Mouse (Mus musculus) induced T-regulatory cell, adult 2 months (primary cell): Measurements from ENCODE around the gene Spta1.

ENCODE experiments used
- DNase-seq: peaks from one replicate; pipeline ENCODE4 v3.0.0-alpha.2; 2012; ENCODE audit warnings: low read depth

Gene Spta1

DNA sequence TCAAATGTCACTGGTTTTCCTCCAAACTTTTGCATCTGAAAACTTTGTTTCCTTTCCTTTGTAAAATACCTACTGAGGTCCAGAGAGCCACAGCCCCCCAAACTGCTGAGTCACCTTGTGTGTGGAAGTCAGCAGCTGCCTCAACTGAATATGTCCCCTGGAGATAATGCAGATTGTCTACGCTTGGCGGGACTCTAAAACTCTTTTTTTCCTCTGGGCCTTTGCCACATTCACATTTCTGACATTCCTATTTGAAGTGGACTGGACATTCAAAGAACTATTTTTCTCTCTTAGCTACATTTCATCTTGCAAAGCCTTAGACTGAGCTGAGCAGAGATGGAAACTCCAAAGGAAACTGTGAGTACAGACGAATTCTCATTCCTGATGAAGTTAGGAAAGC, at the start of gene Spta1:
Spta1 (plus strand) TSS at position 172 of the 400 bp plus-strand sequence.
- no peak for DNase-seq

DNA sequence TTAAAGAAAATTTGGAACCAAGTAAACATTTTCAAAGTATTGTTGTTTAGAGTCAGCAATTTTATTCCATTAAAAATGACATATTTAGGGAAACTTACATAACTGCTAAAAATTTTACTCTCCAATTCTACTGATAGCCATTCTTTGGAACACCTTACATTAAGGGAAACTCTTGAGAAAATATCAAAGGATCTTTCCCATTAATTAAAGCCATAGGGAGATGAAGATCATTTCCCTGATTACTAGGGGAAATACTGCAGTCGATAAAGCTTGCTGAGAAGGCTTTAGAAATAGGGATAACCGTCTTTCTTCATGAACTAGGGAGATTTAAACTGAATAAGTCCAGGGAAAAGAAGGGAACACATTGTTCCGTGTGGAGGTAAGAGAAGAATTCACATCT, 41.4 kb upstream of the Spta1 start, which contains the start of gene Olfr424:
Olfr424 (plus strand) TSS at position 301 of the 400 bp plus-strand sequence.
- DNase-seq = no peak

DNA sequence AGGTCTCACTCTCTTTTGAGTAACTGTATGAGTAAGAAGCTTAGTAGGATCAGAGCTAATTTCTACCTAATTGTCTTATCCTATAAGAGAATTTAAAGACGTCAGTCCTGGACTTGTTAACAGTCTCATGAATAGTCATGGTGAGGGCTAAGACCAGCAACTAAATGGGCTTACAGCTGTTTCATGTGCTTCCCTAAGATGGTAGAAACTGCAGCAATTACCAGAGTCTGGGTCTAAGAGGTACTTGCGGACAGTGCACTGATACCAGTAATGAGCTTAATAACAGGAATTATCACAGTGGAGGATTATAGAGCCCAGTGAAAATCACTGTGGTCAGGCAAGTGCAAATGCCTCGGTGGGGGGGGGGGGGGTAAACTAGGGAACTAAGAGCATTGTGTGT, 40.6 kb upstream of the Spta1 start:
- DNase-seq = no peak

DNA sequence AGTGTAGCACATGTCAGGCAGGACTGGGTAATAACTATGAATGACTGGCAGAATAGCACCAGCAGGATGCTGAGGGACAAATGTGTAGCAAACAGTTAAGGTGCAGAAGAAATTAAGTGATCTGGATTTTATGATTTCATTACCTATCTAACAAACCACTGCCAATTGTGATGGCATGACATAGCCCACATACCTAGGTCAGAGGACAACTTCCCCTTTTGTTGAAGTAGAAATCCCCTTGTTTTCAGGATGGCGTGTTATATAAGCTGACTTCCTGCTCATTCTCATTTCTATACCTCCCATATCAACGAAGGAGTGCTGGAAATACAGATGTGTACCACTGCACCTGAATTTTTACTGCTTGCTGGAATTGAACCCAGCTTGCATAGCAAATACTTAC, 31.2 kb upstream of the Spta1 start:
- DNase-seq = no peak

DNA sequence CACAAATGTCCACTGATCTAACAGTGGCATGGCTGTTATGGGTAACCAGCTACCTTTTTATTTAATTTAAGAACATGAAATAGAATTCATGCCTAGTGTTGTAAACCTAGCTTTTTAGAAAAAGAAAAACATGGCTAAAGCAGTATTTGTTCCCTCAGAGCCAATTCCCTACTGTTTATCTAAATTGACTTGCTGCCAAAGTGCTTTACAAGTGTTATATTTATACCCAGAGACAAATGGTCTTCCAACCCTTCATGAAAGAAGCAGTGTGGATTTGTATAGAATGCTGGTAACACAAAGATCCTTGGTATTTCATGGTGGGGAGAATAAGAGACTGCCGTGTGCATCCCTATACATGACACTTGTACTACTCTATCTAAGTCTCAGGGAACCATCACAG, 25.9 kb upstream of the Spta1 start:
- DNase-seq = no peak

DNA sequence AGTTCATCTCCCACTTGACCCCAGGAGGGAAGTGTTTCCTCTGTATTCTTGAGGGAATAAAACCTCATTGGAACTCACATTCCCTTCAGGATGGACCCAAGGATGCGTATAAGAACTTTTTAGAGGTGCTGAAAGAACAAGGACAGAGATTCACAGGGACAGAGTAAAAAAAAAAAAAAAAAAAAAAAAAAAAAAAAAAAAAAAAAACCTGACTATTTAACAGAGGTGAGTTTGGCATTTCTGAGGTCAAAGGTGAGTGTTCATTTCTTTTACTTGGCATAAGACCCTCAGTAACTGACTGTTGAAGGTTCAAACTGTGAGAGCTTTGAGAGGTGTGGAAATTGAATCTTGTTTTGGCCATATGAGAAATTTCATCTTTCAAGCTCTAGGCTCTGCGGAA, 23.3 kb upstream of the Spta1 start:
- DNase-seq = no peak

DNA sequence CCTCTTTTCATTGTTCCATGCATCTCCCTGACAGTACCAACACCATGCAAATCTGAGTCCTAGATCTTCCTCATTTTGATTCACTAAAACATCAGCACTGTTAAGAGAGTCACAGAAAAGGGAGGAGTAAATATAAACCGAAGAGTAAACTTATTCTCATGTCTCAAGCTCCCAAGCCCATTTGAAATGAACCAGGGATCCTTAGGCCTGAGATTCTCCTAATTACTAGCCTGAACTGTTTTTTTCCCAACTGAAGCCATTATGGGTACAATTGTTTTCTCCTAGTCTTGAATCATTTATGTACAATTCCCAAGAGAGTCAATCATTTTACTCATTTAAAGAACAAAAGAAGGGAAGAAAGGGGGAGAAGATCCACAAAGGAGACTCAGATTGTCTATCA, 17.2 kb upstream of the Spta1 start, which contains the start of gene Olfr420:
Olfr420 (plus strand) TSS at position 301 of the 400 bp plus-strand sequence.
- no peak for DNase-seq

DNA sequence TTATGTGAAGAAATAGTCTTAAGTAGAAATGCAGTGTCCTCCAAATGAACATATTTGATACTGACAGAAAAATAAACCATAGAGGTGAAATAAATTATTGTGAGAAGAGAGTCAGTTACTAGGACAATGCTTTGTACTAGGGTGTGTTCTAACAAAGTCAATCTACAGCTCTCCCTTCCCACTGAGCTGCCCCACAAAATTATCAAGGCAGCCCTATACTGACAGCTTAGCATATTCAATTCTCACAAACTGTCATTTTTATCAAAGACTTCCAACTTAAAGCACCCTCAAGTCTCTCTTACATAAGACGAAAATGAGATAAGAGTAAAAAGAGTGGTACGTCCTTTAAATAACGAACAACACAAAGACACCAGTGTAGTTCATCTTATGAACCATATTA, 15.0 kb upstream of the Spta1 start:
- DNase-seq = no peak

DNA sequence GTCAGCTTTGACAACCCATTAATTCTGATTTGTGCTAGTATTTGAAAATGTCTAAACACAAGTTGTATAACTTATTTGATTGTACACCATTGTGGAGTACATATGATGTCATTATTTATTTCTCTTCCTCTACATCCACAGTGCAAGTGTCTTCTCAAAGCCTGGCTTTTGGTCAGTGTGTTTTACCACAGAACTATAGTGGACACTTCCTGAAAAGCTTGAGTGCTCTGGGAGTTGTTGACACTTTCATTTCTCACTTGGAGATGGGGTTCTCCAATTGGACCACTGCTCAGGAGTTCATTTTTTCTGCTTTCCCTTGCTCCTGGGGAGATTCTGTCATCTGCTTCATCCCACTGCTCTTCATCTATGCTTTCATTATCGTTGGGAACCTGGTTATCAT, 14.1 kb upstream of the Spta1 start:
- DNase-seq = no peak

DNA sequence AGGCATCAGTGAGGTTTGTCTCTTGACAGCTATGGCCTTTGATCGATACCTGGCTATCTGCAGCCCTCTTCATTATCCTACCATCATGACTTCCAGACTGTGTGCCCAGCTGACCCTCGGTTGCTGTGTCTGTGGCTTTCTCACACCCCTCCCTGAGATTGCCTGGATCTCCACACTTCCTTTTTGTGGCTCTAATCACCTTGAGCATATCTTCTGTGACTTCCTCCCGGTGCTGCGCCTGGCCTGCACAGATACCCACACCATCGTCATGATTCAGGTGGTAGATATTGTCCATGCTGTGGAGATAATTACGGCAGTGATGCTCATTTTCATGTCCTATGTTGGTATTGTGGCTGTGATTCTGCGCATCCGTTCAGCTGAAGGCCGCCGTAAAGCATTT, 13.5 kb upstream of the Spta1 start:
- no peak for DNase-seq

DNA sequence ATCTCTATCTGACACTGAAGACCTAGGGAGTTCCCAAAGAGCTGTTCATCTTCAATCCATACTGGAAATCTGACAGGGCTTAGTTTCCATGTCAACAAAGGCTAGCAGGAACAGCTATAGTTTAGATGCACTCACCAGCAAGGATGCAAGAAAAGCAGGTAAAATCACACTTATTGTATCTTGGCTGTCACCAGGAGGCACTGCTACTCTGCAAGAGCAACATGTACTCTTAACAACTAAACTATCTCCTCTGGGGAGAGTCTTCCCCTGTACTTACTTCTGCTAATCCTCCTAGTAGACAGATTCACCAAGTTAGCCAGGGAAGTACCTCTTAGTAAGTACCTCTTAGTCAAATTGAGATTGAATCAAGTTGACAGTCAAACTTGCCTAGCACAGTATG, 3.6 kb upstream of the Spta1 start:
- DNase-seq = no peak

DNA sequence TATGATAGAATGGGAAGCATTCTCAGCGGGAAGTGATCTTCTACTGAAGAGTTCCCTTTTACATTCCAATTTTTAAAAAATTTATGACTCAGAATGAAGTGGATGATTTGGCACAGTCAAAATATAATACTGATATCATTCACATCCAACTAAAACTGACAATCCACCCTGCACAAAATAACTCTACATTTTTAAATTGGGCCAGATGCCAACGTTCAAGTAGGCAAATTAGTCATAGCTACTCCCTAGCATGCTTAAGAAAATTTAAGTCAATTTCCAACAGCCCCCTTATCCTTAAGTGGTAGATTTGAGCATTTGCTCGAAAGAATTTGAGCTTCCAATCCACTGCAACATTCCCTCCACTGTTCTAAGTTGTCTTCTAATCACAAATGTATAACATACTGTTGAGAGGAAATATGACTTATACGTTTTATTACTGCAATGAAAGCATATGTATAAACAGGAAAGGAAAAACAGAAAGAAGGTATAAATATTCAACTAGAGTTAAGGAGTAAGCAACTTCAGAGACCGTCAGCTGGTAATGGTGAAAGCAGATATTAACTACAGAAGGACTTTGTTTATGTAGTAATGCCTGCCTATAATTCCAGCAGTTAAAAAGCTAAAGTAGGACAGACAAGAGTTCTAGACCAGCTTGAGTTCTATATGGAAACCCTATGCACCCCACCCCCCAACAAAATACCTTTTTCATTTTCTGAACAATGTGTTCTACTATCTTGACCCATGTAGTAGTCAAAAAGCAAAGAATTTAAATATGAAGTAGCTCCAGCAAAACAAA, 1.7 kb upstream of the Spta1 start:
- no peak for DNase-seq

DNA sequence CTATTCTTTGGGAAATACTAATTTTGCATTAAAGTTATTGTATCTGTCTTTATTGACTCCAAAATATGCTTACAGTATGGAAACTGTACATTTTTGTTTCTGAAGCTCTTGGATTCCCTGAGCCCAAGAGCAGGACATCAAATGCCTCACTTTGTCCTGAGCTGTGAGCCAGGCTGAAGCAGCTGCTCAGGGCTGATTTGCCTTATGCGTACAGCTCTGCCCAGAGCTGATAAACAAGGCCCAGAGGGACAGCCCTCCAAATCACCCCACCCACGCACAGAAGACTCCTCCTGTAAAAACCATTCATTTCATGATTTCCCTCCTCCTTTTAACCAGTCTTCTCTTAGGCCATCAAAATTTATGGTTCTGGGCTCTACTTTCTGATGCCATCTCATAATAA, 1.0 kb upstream of the Spta1 start:
- no peak for DNase-seq

DNA sequence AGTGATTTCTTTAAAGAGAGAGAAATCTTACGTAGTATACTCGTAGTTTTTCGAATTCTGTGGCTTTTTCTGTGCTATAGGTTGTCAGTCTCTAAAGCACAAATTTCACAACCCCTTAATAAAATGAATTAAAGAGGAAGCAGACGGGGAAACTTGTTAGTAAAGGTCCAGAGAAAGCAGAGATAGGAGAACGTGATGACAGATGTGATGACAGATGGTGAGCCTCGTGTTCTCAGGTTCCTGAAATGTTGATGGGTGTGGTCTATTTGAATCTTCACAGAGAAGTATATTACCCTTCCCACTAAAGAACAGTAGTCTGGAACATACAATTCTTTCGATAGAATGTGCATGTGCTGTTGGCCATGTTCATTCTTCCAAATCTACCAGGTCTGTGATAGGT, 32.1 kb downstream of the Spta1 start:
- DNase-seq = no peak

DNA sequence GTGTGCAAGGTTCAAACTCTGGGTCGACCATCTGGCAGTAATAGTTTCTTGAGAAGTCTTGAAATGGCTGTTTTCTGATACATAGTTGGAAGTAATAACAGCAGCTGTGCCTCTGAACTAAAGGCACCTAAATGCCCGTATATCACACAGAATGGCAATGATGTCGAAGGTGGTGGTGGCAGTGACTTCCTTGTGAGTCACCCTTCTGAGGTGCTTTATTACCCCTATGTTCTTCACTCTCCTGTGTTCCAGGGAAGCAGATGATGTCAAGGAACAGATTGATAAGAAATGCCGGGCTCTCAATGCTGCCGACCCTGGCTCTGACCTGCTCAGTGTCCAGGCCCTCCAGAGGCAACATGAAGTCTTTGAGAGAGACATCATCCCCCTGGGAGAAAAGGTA, 39.7 kb downstream of the Spta1 start:
- DNase-seq = no peak

DNA sequence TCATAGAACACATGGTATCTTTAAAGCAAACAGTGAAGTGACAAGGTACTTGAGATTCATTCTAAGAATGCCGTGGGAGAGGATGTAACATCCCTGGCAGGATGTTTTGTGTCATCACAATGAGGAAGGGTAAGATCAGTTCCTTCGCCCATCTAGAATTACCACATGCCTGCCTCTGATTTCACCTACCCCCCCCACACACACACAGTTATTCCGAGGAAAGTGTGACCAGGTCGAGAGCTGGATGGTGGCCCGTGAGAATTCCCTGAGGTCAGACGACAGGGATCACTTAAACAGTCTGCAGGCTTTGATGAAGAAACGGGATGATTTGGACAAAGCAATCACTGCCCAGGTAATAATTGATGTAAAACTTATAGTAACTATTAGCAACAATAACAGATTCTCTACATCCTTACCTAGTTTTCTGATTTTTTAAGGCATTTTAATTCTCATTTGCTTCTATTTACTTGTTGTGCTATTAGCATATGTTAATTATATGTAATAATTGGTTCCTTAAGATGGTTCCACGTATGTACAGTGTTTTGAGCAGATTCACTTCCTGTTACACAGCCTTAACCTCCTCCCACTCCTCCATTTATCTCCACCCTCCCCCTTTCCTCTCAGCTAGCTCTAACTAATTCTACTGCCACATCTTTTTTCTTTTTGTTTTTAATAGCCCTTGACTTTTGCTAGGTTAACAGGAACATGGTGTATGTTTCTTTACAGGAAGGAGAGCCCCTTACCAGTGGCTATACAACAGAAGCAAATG, 42.9 kb downstream of the Spta1 start:
- no peak for DNase-seq

DNA sequence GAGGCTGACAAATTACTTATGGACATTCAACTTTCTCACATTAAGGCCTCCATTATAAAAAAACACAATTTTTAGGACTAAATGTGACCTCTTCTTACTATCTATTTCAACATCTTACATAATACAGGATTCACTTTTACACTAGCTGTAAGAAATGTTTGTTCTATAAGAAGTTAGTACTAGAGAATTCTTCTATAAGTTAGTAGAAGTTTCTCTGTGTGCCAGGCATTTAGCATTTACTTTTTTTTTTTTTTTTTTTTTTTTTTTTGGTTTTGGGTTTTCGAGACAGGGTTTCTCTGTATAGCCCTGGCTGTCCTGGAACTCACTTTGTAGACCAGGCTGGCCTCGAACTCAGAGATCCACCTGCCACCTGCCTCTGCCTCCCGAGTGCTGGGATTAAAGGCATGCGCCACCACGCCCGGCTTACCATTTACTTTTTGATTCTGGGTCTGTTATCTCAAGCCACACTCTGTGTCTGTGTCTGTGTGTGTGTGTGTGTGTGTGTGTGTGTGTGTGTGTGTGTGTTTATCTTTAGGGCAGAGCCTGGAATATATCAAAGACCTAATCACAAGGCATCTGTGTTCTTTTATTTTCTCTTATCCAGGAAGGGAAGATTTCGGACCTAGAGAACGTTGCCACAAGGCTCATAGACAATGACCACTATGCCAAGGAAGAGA, 44.1 kb downstream of the Spta1 start:
- DNase-seq = no peak

DNA sequence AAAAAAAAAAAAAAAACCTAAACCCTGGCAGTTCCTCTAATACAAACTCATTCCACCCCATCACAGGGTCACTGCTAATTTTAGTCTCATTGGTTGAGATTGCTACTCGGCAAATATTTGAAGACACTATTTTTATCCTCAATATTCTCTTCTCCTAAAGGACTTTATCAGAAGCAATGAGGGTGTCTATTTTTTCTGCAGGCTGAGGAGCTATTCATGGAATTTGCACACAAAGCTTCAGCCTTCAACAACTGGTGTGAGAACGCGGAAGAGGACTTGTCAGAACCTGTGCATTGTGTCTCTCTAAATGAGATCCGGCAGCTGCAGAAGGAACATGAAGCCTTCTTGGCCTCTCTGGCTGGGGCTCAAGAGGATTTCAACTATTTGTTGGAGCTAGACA, 67.3 kb downstream of the Spta1 start:
- no peak for DNase-seq

DNA sequence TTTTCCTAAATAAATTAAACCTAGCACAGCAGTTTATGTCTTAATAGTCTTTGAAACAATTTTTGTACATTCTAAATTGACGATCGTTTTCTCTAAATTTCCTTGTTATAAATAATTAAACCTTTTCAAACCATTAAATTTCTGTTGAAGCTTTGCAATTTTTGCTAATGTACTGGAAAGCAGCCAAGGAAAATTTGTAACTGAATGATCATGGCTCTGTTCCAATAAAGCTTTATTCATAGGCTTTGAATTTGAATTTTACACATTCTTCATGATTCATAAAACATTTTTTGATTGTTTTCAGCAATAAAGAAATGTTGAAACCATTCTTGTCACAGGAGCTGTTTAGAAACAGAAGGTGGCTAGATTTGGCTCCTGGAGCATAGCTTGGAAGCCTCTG, 72.0 kb downstream of the Spta1 start:
- DNase-seq = no peak

DNA sequence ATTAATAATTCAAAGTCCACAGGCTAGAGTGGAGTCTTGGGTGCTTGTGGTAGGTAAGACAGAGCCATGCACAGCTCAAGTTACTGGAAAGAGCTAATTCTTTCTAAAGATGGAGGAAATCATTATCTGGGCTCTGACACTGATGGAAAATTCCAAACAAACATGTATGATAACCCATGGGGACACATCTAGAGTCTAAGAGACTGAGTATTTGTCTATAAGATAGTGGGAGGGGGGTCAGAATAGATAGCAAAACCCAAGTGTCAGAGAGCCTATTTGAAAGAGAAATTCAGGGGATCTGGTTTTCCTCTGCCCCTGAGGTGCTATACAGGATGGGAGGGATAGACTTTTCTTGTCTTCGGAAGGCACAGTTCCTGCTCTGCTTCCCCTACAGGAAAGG, 73.5 kb downstream of the Spta1 start:
- no peak for DNase-seq

DNA sequence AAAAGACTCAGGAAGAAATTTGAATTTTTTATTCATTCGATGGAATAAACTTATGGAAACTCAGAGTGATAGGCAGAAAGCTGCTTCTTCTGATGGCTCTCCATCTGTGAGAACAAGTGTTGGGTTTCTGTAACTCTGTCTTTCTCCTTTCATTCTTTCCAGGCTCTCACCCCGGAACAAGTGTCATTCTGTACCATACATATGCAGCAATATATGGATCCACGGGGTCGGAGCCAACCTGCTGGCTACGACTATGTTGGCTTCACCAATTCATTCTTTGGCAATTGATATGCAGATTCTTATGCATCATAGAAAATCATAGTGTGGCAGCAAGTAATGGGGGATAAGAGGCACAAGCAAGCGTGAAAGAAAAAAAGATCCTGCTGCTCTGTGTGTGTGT, 74.6 kb downstream of the Spta1 start:
- DNase-seq = no peak

DNA sequence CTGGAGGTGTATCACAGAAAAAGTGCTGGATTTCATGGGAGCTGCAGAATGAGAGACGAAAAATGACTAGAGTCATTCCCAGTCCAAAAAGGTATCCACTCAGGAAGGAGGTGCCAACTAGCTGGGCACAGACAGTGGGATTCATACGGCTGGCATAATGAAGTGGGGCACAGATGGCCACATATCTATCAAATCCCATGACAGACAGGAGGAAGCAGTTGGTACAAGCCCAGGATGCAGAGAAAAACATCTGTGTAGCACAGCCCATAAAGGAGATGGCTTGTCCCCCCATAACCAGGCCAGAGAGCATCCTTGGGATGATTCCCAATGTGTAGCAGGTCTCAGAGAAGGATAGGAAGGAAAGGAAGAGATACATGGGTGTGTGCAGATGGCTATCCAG, 77.8 kb downstream of the Spta1 start:
- DNase-seq = no peak

DNA sequence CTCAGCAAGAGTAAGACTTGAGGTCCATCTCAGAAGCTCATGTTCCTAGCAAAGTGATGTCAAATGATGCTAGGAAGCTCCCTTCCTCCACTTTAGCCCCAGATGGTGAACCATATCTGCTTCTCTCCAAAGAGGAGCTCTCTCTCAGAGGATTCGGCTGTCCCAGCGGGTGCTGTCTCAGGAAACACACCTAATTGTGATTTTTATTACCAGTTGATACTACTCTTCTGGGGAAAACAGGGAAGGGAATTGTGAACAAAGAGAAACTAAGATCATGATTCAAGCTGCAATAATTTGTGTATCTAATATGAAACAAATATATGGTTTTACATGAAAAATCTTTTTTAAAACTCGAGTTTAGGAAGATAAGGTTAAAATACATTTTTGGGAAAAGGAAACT, 79.4 kb downstream of the Spta1 start, which contains the start of gene Olfr419:
Olfr419 (minus strand) TSS at position 101 of the 400 bp plus-strand sequence.
- no peak for DNase-seq
